Mouse (Mus musculus) forebrain, postnatal 0 days (tissue): ENCODE measurements around the gene Rictor. TPM values are rescaled to one million over a fixed set of nuclear protein-coding genes. Genes with fewer than 3 reads are reported as not detected.

Experiments used
- ATAC-seq: fragments of 200-750 bp; cut with Nextera tagmentation; 2 replicates; pipeline ENCODE4 v1.8.0; 2017; ENCODE audit warnings: mild to moderate bottlenecking, moderate library complexity
- DNase-seq: peaks from one replicate; pipeline ENCODE4 v3.0.0-alpha.2; 2015
- H3K27ac ChIP-seq: fragments of 300-500 bp; sonication (generic); 2 replicates; pipeline ENCODE4 v1.5.1; 2014; ENCODE audit warnings: low read depth, mild to moderate bottlenecking, antibody characterized with exemption, low read length, moderate library complexity, mixed read lengths
- H3K27me3 ChIP-seq: fragments of 300-500 bp; sonication (generic); 2 replicates; pipeline ENCODE4 v1.6.1; 2014; ENCODE audit warnings: mild to moderate bottlenecking, low read length, mixed read lengths; ENCODE audit not compliant: insufficient read depth
- H3K36me3 ChIP-seq: fragments of 300-500 bp; sonication (generic); 2 replicates; pipeline ENCODE4 v1.6.1; 2014; ENCODE audit warnings: mild to moderate bottlenecking, moderate library complexity; ENCODE audit not compliant: insufficient read depth
- H3K4me1 ChIP-seq: fragments of 300-500 bp; sonication (generic); 2 replicates; pipeline ENCODE4 v1.6.1; 2014; ENCODE audit warnings: antibody characterized with exemption; ENCODE audit not compliant: insufficient read depth
- H3K4me2 ChIP-seq: fragments of 300-500 bp; sonication (generic); 2 replicates; pipeline ENCODE4 v1.6.1; 2014; ENCODE audit warnings: low read depth, mild to moderate bottlenecking, moderate library complexity
- H3K4me3 ChIP-seq: fragments of 300-500 bp; sonication (generic); 2 replicates; pipeline ENCODE4 v1.5.1; 2014; ENCODE audit warnings: low read depth, low read length, mixed read lengths
- H3K9ac ChIP-seq: fragments of 300-500 bp; sonication (generic); 2 replicates; pipeline ENCODE4 v1.6.1; 2014; ENCODE audit warnings: mild to moderate bottlenecking
- H3K9me3 ChIP-seq: fragments of 300-500 bp; sonication (generic); 2 replicates; pipeline ENCODE4 v1.6.1; 2016; ENCODE audit warnings: low read length
- CTCF ChIP-seq: sonication (generic); IDR thresholded peaks from 2 replicates; pipeline ENCODE4 v1.5.1; 2016; ENCODE audit warnings: antibody characterized with exemption, control low read depth, low read depth
- WGBS: fragments of 180-500 bp; shearing (Covaris S2); extraction: QIAGEN DNeasy Blood & Tissue Kit; methylation state at CpG from one replicate; pipeline ENCODE4 v1.1.7; 2014; 5-methylcytosine and 5-hydroxymethylcytosine counted together
- polyA plus RNA-seq: library from polyadenylated mRNA; unstranded; fragments of >200 nt; fragmentation: Nextera tagmentation; extraction: Ambion mirVana; gene quantifications from 2 replicates; pipeline ENCODE4 v1.2.1, GENCODE M21; 2015
- total RNA-seq: library from RNA; depleted of rRNA; stranded (reverse); fragments of >200 nt; gene quantifications from 2 replicates; pipeline ENCODE4 v1.2.3, GENCODE M21; 2014

Rictor gene
- total and polyA plus RNA-seq, 2 experiments from 2014 or later = 32.9 to 42.0 TPM

DNA sequence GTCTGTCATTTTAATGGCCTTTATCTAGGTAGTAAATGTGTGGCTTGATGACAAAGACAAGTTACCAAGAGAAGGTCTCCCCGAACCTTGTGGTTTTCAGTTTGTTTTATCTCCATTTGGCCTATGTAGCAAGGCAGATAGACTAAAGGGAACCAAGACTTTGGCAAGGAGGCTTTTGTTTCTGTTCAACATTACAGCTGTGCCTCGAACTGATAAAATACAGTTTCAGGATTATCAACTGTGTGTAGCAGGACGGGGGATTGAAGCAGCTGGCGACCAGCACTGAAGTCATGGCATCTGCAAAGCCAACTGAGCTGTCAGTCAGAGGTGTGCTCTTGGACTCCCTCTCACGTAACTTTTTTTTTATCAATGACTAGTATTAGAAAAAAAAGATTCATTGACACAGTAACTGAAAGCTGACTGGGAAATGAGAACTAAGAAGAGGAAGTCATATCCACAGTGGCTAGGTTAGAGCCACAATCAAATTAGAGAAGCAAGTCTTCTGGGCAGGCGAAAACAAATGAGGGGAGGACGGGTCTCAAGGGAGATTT is 2.8 kb upstream of the Rictor start:
- Histone ChIP-seq H3K4me3 (no peak overlapping the region), H3K9ac (no peak overlapping the region), H3K27ac (no peak overlapping the region), H3K4me2 (no peak overlapping the region), H3K27me3 (no peaks in the 10 kb centered on the region), H3K4me1 (peaks cover 5% of the 10 kb centered on the region; the same call in 1 of the 2 replicates), H3K9me3 (no peaks in the 10 kb centered on the region), H3K36me3 (no peaks in the 10 kb centered on the region)
- ATAC-seq = no peak
- TF ChIP-seq CTCF = no peak
- DNase-seq = no peak
- WGBS = 69% methylated on average over 7 of the region's 7 CpGs

DNA sequence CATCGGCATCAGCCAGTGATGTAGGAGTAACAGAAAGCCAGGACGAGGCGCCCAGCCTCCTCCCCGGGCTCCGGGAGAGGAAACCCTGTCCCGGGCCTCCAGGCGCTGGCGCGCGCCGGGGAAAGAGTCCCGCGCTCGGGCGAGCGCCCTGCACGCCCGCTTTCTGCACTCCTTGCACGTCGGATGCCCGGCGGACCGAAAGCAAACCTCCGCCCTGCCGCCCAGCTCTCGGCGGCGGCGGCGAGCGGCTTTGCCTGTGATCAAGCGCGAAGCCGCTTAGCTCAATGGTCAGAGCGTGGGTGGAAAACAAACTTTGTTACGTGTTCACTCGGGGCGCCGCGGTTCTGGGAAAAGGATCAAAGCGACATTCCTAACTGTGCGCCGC is 636 bp upstream of the Rictor start:
- Histone ChIP-seq H3K27me3 (no peaks in the 10 kb centered on the region), H3K9me3 (no peaks in the 10 kb centered on the region), H3K4me3 (peak overlapping the region; percentile 98), H3K4me2 (peak overlapping the region; percentile 93), H3K4me1 (peaks cover 11% of the 10 kb centered on the region; the same call in 1 of the 2 replicates), H3K36me3 (no peaks in the 10 kb centered on the region), H3K27ac (peak overlapping the region; percentile 57; the same call in 1 of the 2 replicates), H3K9ac (peak overlapping the region; percentile 91)
- TF ChIP-seq CTCF = no peak
- peak; percentile 61 for ATAC-seq
- peak; percentile 66 for DNase-seq
- under 1% methylated on average over 43 of the region's 43 CpGs for WGBS

DNA sequence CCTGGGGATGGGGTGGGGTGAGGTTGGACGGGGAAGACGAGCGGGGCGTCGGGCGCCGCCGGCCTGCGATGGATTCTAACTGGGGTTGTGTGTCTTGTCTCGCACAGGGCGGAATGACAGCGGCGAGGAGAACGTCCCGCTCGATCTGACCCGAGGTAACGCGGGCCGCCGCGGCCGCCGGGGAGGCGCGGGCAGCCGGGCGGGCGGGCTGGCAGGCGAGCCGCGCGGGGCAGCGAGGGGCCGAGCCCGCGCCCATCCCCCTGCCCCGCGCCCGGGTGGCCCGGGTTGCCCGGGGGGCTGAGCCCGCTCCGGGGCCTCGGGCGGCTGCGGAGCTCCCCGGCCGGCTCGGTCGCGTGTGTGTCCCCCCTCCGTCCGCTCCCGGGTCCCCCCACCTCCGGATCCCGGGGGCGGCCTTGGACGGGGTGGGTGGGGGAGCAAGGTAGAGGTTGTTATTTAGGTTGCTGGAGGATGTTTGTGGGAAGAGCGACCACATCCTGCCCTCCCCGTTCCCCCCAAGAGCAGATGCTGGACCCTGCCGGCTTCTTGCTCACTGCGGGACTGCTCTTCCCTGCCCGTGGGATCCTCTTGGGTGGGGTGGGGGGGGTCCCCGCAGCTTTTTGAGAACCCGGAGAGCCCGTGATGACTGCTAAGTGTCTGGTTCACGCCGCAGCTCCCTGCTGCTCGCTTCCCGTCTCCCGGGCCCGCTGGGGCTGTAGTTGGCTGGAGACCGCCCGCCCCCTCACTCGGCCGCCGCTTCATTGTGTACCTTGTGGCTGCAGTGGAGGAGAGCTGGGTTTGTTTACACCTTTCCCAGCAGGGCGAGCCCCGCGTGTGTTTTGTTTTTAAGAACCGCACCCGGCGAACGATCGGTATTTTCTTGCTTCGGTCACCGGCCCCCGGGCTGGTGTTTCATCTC is 605 bp downstream of the Rictor start:
- Histone ChIP-seq H3K36me3 (no peaks in the 10 kb centered on the region), H3K4me3 (peak overlapping the region; percentile 98), H3K9ac (peak overlapping the region; percentile 91), H3K27ac (peak overlapping the region; percentile 94), H3K9me3 (no peaks in the 10 kb centered on the region), H3K27me3 (no peaks in the 10 kb centered on the region), H3K4me1 (peaks cover 11% of the 10 kb centered on the region; the same call in 1 of the 2 replicates), H3K4me2 (peak overlapping the region; percentile 93)
- DNase-seq (peak; percentile 23), ATAC-seq (peak; percentile 74)
- TF ChIP-seq CTCF = no peak
- 3% methylated on average over 77 of the region's 89 CpGs for WGBS

DNA sequence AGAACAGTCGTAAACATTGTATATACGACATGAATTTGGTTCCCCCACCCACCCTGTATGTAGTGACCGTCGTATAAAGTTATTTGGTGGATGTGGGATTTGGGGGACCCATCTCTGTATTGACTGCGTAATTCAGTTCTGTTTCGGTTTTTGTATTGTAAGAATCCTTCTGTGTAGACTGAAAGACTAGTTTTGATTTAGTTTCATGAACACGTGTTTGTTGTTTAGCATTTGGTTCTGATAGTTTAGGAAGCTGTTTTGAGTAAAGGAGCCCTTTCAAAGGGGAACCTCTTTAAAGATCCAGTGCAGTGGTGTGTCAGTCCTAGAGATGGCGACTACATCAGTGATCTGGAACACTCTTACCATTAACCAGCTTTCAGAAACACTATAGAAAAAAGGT is 1.4 kb downstream of the Rictor start:
- peak overlapping the region; percentile 91 for H3K9ac ChIP-seq
- peaks cover 11% of the 10 kb centered on the region; the same call in 1 of the 2 replicates for H3K4me1 ChIP-seq
- H3K27ac ChIP-seq = no peak overlapping the region
- ATAC-seq (no peak), DNase-seq (no peak)
- H3K36me3 ChIP-seq = no peaks in the 10 kb centered on the region
- no peaks in the 10 kb centered on the region for H3K27me3 ChIP-seq
- no peak for TF ChIP-seq CTCF
- H3K4me2 ChIP-seq = peak overlapping the region; percentile 93
- 20% methylated on average over 8 of the region's 8 CpGs for WGBS
- H3K9me3 ChIP-seq = no peaks in the 10 kb centered on the region
- H3K4me3 ChIP-seq = peak overlapping the region; percentile 98

DNA sequence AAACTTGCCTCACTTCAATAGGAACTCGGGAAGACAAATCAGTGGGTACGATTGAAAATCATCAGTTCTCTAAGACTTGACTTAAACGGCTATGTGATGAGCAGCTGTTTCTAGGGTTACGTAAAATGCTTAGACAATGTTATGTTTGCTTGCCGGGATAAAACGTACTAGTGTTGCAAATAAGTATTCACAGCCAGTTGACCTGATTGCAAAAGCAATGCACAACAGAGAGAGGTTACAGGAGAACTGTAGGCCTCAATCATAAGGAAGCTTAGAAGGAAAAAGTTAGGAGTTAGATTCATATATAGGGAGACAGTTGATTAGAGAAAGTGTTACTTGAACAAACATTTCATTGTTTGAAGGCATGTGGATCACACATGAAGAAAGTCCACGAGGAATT is 2.2 kb downstream of the Rictor start:
- no peak for DNase-seq
- Histone ChIP-seq H3K4me2 (peak overlapping the region; percentile 93; the same call in 1 of the 2 replicates), H3K9me3 (no peaks in the 10 kb centered on the region), H3K4me3 (peak overlapping the region; percentile 98; the same call in 1 of the 2 replicates), H3K27ac (no peak overlapping the region), H3K4me1 (peaks cover 11% of the 10 kb centered on the region; the same call in 1 of the 2 replicates), H3K27me3 (no peaks in the 10 kb centered on the region), H3K36me3 (no peaks in the 10 kb centered on the region), H3K9ac (no peak overlapping the region)
- TF ChIP-seq CTCF = no peak
- no peak for ATAC-seq
- 71% methylated on average over 7 of the region's 7 CpGs for WGBS

DNA sequence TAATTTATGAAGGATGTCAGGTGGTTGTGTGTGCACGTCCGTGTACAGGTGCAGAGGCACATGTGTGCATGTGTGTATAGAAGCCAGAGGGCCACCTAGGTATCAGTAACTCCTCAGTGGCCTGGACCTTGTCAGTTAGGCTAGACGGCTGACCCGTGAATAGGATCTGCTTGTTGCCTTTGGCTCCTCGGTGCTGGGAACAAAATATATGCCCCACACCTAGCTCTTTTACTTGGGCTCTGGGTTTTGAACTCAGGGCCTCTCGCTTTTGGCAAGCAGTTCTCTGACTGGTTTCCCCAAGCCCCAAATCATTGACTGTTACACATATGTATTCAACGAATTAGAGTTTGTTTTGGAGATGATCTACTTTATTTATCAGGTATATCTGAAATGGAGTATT is 3.0 kb downstream of the Rictor start:
- Histone ChIP-seq H3K4me2 (no peak overlapping the region), H3K9ac (no peak overlapping the region), H3K4me1 (peaks cover 11% of the 10 kb centered on the region; the same call in 1 of the 2 replicates), H3K36me3 (no peaks in the 10 kb centered on the region), H3K27me3 (no peaks in the 10 kb centered on the region), H3K4me3 (no peak overlapping the region), H3K27ac (no peak overlapping the region), H3K9me3 (no peaks in the 10 kb centered on the region)
- ATAC-seq (no peak), DNase-seq (no peak)
- no peak for TF ChIP-seq CTCF
- WGBS = 85% methylated on average over 7 of the region's 7 CpGs

DNA sequence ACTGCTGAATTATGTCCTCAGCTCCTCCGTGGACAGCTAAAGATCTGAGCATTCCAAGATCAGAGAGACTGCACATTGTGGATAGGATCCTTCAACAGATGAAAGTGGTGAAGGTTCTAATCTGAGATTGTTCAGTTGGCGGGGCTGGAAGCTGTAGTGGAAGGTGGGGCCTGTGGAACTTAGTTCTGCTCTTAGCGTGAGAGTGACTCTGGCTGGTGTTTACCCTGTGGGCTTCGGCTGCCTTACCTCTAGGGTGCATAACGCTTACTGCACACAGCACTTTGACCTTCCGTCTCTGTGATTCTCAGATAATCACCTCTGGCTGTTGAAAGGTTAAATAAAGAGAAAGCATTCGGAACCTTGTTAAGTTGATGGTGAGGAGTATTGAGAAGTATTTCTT is 6.6 kb downstream of the Rictor start:
- no peaks in the 10 kb centered on the region for H3K27me3 ChIP-seq
- no peaks in the 10 kb centered on the region for H3K9me3 ChIP-seq
- H3K4me3 ChIP-seq = no peak overlapping the region
- H3K36me3 ChIP-seq = no peaks in the 10 kb centered on the region
- no peak for DNase-seq
- TF ChIP-seq CTCF = no peak
- no peak for ATAC-seq
- H3K27ac ChIP-seq = no peak overlapping the region
- no peak overlapping the region for H3K9ac ChIP-seq
- H3K4me1 ChIP-seq = peaks cover 11% of the 10 kb centered on the region; the same call in 1 of the 2 replicates
- WGBS = 75% methylated on average over 7 of the region's 7 CpGs
- no peak overlapping the region for H3K4me2 ChIP-seq
